Mouse (Mus musculus) liver, postnatal 0 days (tissue): ENCODE results near the gene Zic2. TPM values are rescaled to one million over a fixed set of nuclear protein-coding genes. Genes with fewer than 3 reads are reported as not detected.
A peak's percentile ranks its signal among the peaks of the same experiment; 100 is the strongest.

Experiments used
- ATAC-seq: fragments of 200-750 bp; cut with Nextera tagmentation; 2 replicates; pipeline ENCODE4 v1.8.0; 2017; ENCODE audit warnings: mild to moderate bottlenecking, moderate library complexity
- DNase-seq: peaks from one replicate; pipeline ENCODE4 v3.0.0-alpha.2; 2016
- H3K27ac ChIP-seq: fragments of 300-500 bp; sonication (generic); 2 replicates; pipeline ENCODE4 v1.5.1; 2014; ENCODE audit warnings: antibody characterized with exemption, moderate library complexity, mild to moderate bottlenecking, low read depth
- H3K27me3 ChIP-seq: fragments of 300-500 bp; sonication (generic); 2 replicates; pipeline ENCODE4 v1.6.1; 2014; ENCODE audit warnings: low read length, control low read depth, mixed read lengths; ENCODE audit not compliant: insufficient read depth
- H3K36me3 ChIP-seq: fragments of 300-500 bp; sonication (generic); replicated peaks from 2 replicates; pipeline ENCODE4 v1.6.1; 2014; ENCODE audit warnings: mild to moderate bottlenecking, control low read depth, low read length, moderate library complexity, mixed read lengths; ENCODE audit not compliant: insufficient read depth
- H3K4me1 ChIP-seq: fragments of 300-500 bp; sonication (generic); 2 replicates; pipeline ENCODE4 v1.6.1; 2014; ENCODE audit warnings: antibody characterized with exemption, mild to moderate bottlenecking, control low read depth; ENCODE audit not compliant: insufficient read depth
- H3K4me2 ChIP-seq: fragments of 300-500 bp; sonication (generic); 2 replicates; pipeline ENCODE4 v1.6.1; 2014; ENCODE audit warnings: low read depth, mild to moderate bottlenecking, low read length, moderate library complexity, mixed read lengths
- H3K4me3 ChIP-seq: fragments of 300-500 bp; sonication (generic); 2 replicates; pipeline ENCODE4 v1.5.1; 2014; ENCODE audit warnings: low read depth, low read length
- H3K9ac ChIP-seq: fragments of 300-500 bp; sonication (generic); replicated peaks from 2 replicates; pipeline ENCODE4 v1.6.1; 2014; ENCODE audit warnings: mild to moderate bottlenecking, moderate library complexity
- H3K9me3 ChIP-seq: fragments of 300-500 bp; sonication (generic); 2 replicates; pipeline ENCODE4 v1.6.1; 2016; ENCODE audit warnings: mild to moderate bottlenecking, control low read depth, low read length, mixed read lengths
- CTCF ChIP-seq: sonication (generic); IDR thresholded peaks from 2 replicates; pipeline ENCODE4 v1.5.1; 2016; ENCODE audit warnings: antibody characterized with exemption, low read depth
- EP300 ChIP-seq: IDR thresholded peaks from 2 replicates; pipeline ENCODE4 v1.6.1; 2016; ENCODE audit warnings: antibody characterized with exemption, low read depth, mild to moderate bottlenecking
- WGBS: fragments of 180-500 bp; shearing (Covaris S2); extraction: QIAGEN DNeasy Blood & Tissue Kit; methylation state at CpG from one replicate; pipeline ENCODE4 v1.1.7; 2014; ENCODE audit not compliant: insufficient replicate concordance; 5-methylcytosine and 5-hydroxymethylcytosine counted together
- polyA plus RNA-seq: library from polyadenylated mRNA; unstranded; fragments of >200 nt; fragmentation: Nextera tagmentation; extraction: Ambion mirVana; gene quantifications from 2 replicates; pipeline ENCODE4 v1.2.1, GENCODE M21; 2015

Gene Zic2
- polyA plus RNA-seq, 1 experiment from 2014 or later = not detected

DNA sequence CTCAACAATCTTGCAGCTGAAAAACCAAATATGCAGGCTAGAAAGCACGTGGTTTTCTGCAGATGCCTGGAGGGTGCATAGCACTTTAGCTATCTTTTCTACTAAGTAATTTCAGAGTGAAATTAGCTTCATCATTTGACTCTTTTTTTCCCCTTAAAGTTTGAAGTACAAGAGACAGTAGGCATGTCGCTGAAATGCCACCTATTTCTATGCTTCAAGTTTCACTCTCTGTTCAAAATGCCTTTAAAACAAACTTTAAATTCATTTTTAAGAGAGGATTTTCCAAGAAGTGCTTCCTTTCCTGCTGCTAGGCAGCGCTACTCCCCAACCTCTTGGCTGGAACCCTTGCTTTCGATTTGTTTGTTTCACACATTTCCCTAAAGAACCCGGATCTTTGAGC lies 13.8 kb downstream of the Zic2 start:
- no peak overlapping the region for H3K27ac ChIP-seq
- no peak overlapping the region for H3K4me3 ChIP-seq
- TF ChIP-seq EP300 (no peak), CTCF (no peak)
- no peak overlapping the region for H3K9ac ChIP-seq
- H3K27me3 ChIP-seq = peaks cover 71% of the 10 kb centered on the region
- WGBS = under 1% methylated on average over 5 of the region's 5 CpGs
- H3K4me1 ChIP-seq = peaks cover 5% of the 10 kb centered on the region
- DNase-seq = no peak
- no peak for ATAC-seq
- H3K36me3 ChIP-seq = no peaks in the 10 kb centered on the region
- no peaks in the 10 kb centered on the region for H3K9me3 ChIP-seq
- no peak overlapping the region for H3K4me2 ChIP-seq

DNA sequence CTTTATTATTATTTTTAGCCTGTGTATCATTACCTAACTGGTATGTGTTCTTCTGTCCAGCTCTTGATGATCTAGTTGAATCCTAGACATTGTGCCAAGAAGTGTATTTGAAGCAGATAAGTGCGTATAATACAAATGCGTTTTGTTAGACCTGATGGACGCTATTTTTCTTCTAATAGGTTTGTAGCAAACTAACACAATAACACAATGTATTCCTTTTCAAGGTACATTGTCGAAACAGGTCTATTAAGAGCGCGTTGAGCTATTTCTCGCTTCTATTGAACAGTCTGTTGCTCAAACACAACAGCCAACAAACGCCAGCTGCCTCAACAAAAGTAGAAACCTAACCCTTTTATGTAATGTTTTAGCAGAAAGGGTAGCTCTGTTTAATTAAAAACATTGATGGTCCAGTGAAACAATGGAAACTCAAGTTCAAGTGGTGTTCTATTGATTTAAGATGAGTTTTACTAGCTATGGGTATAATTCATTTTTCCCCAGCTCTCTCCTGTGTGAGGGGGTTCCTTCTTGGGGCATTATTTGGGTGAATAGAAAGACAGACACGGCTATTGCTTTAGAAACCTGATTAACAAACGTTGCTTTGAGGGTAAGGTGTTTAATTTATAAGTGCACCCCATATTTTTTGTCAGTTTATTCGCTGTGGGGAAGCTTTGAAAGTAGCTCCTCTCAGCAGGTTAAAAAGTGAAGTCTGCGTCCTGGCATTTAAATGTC lies 14.6 kb downstream of the Zic2 start:
- 5% methylated on average over 12 of the region's 12 CpGs for whole genome bisulfite sequencing
- Histone ChIP-seq H3K9ac (no peak overlapping the region), H3K27me3 (peaks cover 63% of the 10 kb centered on the region), H3K4me2 (0 out of 2 replicates have a peak overlapping the region, but pooled peaks have one; percentile 62), H3K27ac (no peak overlapping the region), H3K4me1 (peaks cover 5% of the 10 kb centered on the region), H3K9me3 (no peaks in the 10 kb centered on the region), H3K36me3 (no peaks in the 10 kb centered on the region), H3K4me3 (peak overlapping the region; percentile 32; the same call in 1 of the 2 replicates)
- DNase-seq (no peak), ATAC-seq (no peak)
- no peak for TF ChIP-seq CTCF
- TF ChIP-seq EP300 = no peak

DNA sequence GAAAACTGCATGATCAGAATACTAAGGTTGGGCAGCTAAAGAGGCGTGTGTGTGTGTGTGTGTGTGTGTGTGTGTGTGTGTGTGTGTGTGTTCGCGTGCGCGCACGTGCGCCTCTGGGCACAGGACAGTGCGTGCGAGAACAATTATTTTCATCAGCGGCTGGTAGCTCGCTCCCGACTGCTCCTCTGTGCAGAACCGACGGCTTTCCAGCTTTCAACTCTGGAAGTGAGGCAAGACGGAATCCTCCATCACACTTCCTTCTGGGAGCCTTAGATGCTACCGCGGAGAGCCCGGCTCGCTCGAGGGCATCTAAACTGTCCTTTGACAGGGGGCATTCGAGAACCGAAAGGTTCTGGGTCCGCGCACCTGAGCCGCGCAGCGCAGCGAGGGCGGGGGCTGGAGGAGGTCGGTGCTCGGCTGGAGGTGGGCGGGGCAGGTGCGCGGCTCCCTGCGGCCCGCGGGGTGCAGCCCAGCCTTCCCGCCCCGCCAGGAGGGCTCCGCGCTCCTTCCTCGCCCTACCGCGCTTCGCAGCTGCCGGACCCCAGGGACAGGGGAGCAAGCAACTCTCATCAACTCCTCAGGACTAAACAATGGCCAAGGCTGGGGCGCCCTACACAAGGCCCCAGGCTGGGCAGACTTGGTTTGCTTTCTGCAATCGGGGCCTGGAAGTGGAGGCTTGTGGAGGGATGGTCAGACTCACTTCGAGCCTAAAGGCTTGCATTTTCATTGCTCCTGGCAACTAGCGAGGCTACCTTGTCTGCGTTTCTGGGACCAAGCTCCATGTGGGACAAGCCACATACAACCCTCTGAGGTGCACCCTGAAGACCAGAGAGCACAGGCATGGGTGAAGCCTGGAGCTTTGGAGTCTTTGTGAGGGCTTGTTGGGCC lies 15.4 kb downstream of the Zic2 start, which contains the start of gene Gm10837:
Gene Gm10837 (plus strand): TSS at position 146 of the 888 bp plus-strand sequence.
- H3K9me3 ChIP-seq = no peaks in the 10 kb centered on the region
- H3K9ac ChIP-seq = no peak within 1 kb of the TSS
- peak; percentile 35; the same call in 1 of the 2 replicates for ATAC-seq
- peak within 1 kb of the TSS; percentile 62 for H3K4me2 ChIP-seq
- 3% methylated on average over 51 of the region's 51 CpGs for WGBS
- peak within 1 kb of the TSS; percentile 32 for H3K4me3 ChIP-seq
- no peak for TF ChIP-seq EP300
- TF ChIP-seq CTCF = no peak
- peaks cover 55% of the 10 kb centered on the region for H3K27me3 ChIP-seq
- H3K36me3 ChIP-seq = no peaks in the 10 kb centered on the region
- DNase-seq = no peak
- peaks cover 5% of the 10 kb centered on the region for H3K4me1 ChIP-seq
- no peak within 1 kb of the TSS for H3K27ac ChIP-seq

DNA sequence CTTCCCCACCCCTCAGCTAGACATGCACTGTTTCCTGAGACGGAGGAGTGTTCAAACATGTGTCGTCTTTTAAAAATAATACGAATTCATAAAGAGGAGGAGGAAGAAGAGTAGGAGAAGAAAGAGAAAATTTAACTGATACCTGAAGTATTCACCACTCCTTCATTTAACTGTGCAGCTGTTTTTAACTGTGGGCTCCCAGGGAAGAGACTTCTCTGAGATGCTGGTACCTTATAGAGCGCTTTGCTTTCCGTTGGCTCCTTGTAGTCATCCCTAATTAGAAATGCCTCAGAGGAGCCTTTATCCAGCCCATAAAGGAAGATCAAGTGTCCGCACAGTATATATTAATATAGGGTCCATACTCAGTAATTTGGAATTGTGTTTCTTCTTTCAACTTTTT lies 16.3 kb downstream of the Zic2 start:
- no peaks in the 10 kb centered on the region for H3K9me3 ChIP-seq
- H3K4me3 ChIP-seq = no peak overlapping the region
- WGBS = 56% methylated on average over 6 of the region's 6 CpGs
- DNase-seq = no peak
- no peak for ATAC-seq
- no peaks in the 10 kb centered on the region for H3K36me3 ChIP-seq
- TF ChIP-seq EP300 = no peak
- TF ChIP-seq CTCF = no peak
- no peak overlapping the region for H3K27ac ChIP-seq
- peaks cover 5% of the 10 kb centered on the region for H3K4me1 ChIP-seq
- no peak overlapping the region for H3K4me2 ChIP-seq
- no peak overlapping the region for H3K9ac ChIP-seq
- H3K27me3 ChIP-seq = peaks cover 47% of the 10 kb centered on the region

DNA sequence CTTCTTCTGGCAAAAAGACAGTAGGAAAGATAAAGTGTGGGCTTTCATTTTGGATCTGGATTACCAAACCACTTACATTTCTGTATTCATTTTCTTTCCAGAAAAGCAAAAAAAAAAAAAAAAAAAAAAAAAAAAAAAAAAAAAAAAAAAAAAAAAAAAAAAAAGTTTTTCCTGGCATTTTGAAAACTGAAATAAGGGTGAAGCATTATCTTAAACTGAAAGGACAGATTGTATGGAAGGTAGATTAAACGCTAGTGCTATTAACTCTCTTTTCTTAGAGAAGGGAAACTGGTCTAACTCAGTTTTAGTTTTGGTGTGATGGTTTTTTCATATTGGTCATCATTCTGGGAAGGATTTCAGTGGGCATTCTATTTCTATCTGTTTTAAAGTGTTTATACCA lies 16.8 kb downstream of the Zic2 start:
- peaks cover 5% of the 10 kb centered on the region for H3K4me1 ChIP-seq
- no peak overlapping the region for H3K9ac ChIP-seq
- peaks cover 42% of the 10 kb centered on the region for H3K27me3 ChIP-seq
- no peak overlapping the region for H3K27ac ChIP-seq
- H3K36me3 ChIP-seq = no peaks in the 10 kb centered on the region
- TF ChIP-seq EP300 (no peak), CTCF (no peak)
- ATAC-seq = no peak
- no peak overlapping the region for H3K4me3 ChIP-seq
- no peaks in the 10 kb centered on the region for H3K9me3 ChIP-seq
- DNase-seq = no peak
- H3K4me2 ChIP-seq = no peak overlapping the region
- 58% methylated on average over 1 of the region's 1 CpGs for WGBS

DNA sequence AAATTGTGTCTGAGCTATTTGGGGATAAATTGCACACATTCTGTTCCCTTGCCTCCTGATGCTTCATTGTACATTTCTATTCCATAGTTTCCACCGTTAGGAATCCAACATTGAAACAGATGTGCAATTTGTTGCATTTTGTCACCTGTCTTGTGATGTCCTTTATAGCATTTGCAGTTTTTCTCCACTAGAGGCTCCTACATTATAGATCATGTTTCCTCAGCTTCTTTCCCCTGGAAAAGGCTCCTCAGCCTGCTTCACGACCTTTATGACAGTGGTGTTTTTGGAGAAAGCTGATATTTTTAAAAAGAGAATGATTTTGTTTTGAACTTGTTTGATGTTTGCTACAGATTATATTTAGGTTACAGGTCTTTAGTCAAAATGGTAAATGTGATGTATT lies 33.8 kb downstream of the Zic2 start:
- Histone ChIP-seq H3K9me3 (no peaks in the 10 kb centered on the region), H3K36me3 (no peaks in the 10 kb centered on the region), H3K9ac (no peak overlapping the region), H3K27me3 (no peaks in the 10 kb centered on the region), H3K4me3 (no peak overlapping the region), H3K27ac (no peak overlapping the region), H3K4me1 (no peaks in the 10 kb centered on the region), H3K4me2 (no peak overlapping the region)
- ATAC-seq = no peak
- peak; percentile 55 for TF ChIP-seq CTCF
- TF ChIP-seq EP300 = no peak
- 21% methylated on average over 2 of the region's 2 CpGs for WGBS
- no peak for DNase-seq
